Mouse (Mus musculus) brown adipose tissue, adult 24 weeks (tissue): ENCODE results near the gene Fam229b. TPM values are rescaled to one million over a fixed set of nuclear protein-coding genes. Genes with fewer than 3 reads are reported as not detected.

Experiments
- H3K27ac ChIP-seq: fragments of 200-500 bp; replicated peaks from 2 replicates; pipeline ENCODE4 v1.5.1; 2012; ENCODE audit warnings: low read depth, mild to moderate bottlenecking, low read length
- H3K4me1 ChIP-seq: fragments of 200-500 bp; 2 replicates; pipeline ENCODE4 v1.6.1; 2012; ENCODE audit warnings: low read length, mixed read lengths; ENCODE audit not compliant: control insufficient read depth, insufficient read depth, insufficient read length
- H3K4me3 ChIP-seq: fragments of 200-500 bp; 2 replicates; pipeline ENCODE4 v1.5.1; 2012; ENCODE audit warnings: low read depth, mild to moderate bottlenecking, low read length, moderate library complexity; ENCODE audit not compliant: insufficient read depth
- polyA plus RNA-seq: library from polyadenylated mRNA; stranded (reverse); fragments of >200 nt; gene quantifications from 2 replicates; pipeline ENCODE4 v1.2.4, GENCODE M21; 2012; ENCODE audit not compliant: missing spikeins, insufficient read depth, insufficient read length

The Fam229b gene
- polyA plus RNA-seq, 1 experiment, result 14.4 TPM

GRCm38 (mm10) chr10:39158306-39158705 is 24.6 kb upstream of the Fam229b start:
- H3K4me1 ChIP-seq, result no peaks in the 10 kb centered on the region
- no peak overlapping the region for H3K27ac ChIP-seq
- H3K4me3 ChIP-seq, result no peak overlapping the region

- Histone ChIP-seq H3K4me3 (no peak overlapping the region), H3K27ac (no peak overlapping the region), H3K4me1 (no peaks in the 10 kb centered on the region)
Observed at GRCm38 (mm10) chr10:39157321-39157720, 23.6 kb upstream of the Fam229b start.

GRCm38 (mm10) chr10:39156719-39157118 is 23.0 kb upstream of the Fam229b start:
- Histone ChIP-seq H3K27ac (no peak overlapping the region), H3K4me1 (no peaks in the 10 kb centered on the region), H3K4me3 (no peak overlapping the region)

- no peak overlapping the region for H3K27ac ChIP-seq
- H3K4me1 ChIP-seq, result no peaks in the 10 kb centered on the region
- H3K4me3 ChIP-seq, result no peak overlapping the region
Observed at GRCm38 (mm10) chr10:39142216-39142615, 8.5 kb upstream of the Fam229b start.

DNA sequence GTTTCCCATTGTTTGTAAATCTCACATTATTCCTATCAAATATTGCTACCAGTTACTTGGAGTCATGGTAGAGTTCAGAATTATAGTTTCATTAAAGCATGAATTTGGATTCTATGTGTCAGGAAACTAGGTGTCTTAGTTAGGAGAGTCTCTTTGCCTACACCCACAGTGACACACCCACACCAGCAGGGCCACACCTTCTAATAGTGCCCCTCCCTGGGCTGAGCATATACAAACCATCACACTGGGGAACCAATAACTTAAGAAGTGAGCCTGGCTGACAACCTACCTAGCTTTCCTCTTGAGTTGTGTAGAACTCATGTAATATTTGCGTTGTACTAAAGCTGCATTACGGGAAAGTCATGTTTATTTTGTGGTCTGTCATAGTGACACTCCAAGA is 7.7 kb upstream of the Fam229b start:
- Histone ChIP-seq H3K4me1 (no peaks in the 10 kb centered on the region), H3K27ac (no peak overlapping the region), H3K4me3 (no peak overlapping the region)

DNA sequence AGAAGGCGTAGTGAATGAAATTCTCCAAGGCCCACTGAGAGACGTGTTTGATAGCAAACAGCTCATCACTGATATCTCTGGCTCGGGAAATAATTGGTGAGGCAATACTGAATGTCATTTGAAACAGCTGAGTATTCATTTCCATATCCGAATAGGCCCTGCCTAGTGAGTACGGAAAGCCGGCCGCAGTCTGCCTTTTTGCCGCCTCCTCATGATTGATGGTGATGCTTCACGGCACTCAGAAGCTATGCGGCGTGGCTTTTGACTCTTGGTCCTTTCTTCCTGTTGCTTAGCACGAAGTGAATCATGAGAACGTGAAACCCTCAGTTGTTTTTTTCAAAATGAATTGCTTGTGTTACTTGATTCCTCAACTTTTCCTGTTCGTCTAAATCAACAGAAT is 7.1 kb upstream of the Fam229b start:
- Histone ChIP-seq H3K4me1 (no peaks in the 10 kb centered on the region), H3K27ac (no peak overlapping the region), H3K4me3 (no peak overlapping the region)

- Histone ChIP-seq H3K4me1 (no peaks in the 10 kb centered on the region), H3K27ac (no peak overlapping the region), H3K4me3 (no peak overlapping the region)
Observed at GRCm38 (mm10) chr10:39138761-39139160, 5.0 kb upstream of the Fam229b start.

- H3K4me1 ChIP-seq, result no peaks in the 10 kb centered on the region
- no peak overlapping the region for H3K27ac ChIP-seq
- H3K4me3 ChIP-seq, result no peak overlapping the region
Observed at GRCm38 (mm10) chr10:39137766-39138165, 4.1 kb upstream of the Fam229b start.

DNA sequence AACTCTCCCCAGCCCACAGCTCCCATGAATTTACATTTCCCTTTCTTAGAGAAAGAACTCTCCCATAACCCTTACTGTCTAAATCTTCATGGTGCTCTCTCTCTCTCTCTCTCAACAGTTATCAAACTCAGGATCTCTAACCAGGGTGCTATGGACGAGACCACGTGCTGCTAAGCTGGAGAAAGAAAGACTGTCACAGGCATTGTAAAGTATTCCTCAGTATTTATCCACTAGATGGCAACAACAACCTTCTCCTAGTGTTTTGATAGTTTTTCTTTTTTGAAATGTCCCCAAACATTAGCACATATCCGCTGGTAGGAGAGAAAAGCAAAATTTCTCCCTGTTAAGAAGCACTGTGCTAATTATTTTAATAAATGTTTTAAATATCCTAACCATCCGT is 12.3 kb downstream of the Fam229b start:
- no peaks in the 10 kb centered on the region for H3K4me1 ChIP-seq

DNA sequence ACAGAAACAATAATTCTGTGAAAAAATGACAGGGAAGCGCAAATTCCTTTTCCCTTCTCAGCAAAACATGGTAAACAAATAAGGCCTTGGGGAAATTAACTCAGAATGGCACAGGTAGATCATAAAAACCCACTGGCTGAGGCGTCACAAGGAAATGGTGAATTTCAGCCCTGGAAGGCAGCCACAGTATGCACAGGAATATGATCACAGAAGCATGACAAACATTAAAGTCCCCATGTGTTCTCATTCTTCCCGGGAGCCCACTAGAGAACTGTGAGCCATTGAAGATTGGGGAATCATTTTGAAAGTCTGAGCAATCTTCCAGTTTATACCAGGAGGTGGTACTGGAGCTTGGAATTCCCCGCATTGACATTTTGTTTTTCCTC is 24.2 kb downstream of the Fam229b start:
- H3K4me1 ChIP-seq, result no peaks in the 10 kb centered on the region
- no peak overlapping the region for H3K4me3 ChIP-seq
- H3K27ac ChIP-seq, result no peak overlapping the region

More for the DNA sequence above, 12.3 kb downstream of the Fam229b start:
- no peak overlapping the region for H3K27ac ChIP-seq
- no peak overlapping the region for H3K4me3 ChIP-seq

GRCm38 (mm10) chr10:39108837-39109488 is 24.8 kb downstream of the Fam229b start:
- no peak overlapping the region for H3K4me3 ChIP-seq
- no peaks in the 10 kb centered on the region for H3K4me1 ChIP-seq

GRCm38 (mm10) chr10:39106935-39107334 is 26.8 kb downstream of the Fam229b start:
- H3K4me1 ChIP-seq, result no peaks in the 10 kb centered on the region

More at GRCm38 (mm10) chr10:39108837-39109488, 24.8 kb downstream of the Fam229b start:
- H3K27ac ChIP-seq, result no peak overlapping the region

DNA sequence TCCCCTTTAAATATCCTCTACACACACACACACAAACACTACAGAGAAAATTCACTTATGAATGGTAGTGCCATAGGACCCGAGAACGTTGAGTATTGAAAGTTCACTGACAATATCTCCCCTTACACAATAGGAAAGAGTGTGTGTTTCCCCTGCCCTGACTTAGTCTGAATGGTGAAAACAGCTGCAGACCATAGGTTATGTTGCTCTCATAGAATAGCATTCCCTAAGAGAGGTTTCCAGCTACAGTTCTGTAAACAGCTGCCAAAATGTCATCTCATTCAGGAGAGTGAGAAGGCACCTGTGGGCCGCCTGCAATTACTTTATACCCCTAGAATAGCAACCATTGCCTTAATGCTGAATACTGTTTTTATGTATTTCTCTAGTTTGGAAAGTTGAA is 27.3 kb downstream of the Fam229b start:
- Histone ChIP-seq H3K27ac (no peak overlapping the region), H3K4me3 (no peak overlapping the region), H3K4me1 (no peaks in the 10 kb centered on the region)

More at GRCm38 (mm10) chr10:39106935-39107334, 26.8 kb downstream of the Fam229b start:
- Histone ChIP-seq H3K4me3 (no peak overlapping the region), H3K27ac (no peak overlapping the region)

DNA sequence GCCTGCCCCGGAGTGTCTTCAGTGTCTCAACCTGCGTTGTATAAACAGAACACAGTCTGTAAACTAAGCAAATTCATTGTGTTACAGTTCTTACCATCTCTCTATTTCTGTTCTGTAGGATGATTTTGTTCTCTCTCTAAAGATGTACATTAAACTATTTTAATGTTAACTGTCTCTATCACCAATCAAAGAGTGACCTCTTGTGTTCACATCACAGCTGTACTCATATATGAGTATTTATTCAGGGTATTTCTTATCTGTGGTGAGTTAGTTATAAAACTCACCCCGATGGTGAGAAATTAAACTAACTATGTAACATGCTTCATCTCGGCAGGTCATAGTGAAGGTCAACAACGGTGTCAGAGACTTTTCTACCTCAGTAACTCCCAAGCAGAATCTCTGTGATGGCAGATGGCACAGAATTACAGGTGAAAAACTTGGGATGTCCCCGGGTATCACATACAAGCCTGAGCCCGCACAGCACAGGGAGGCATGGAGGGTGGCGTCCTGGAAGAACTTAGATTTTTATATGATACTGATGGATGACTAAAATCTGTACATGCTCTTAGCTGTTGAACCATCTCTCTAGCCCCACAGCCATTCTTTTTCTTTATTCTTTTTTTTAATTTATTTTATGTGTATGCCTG is 28.8 kb downstream of the Fam229b start:
- H3K4me1 ChIP-seq, result no peaks in the 10 kb centered on the region
- no peak overlapping the region for H3K4me3 ChIP-seq
- H3K27ac ChIP-seq, result no peak overlapping the region

- Histone ChIP-seq H3K27ac (no peak overlapping the region), H3K4me3 (no peak overlapping the region), H3K4me1 (no peaks in the 10 kb centered on the region)
Observed at GRCm38 (mm10) chr10:39098746-39099145, 35.0 kb downstream of the Fam229b start.

DNA sequence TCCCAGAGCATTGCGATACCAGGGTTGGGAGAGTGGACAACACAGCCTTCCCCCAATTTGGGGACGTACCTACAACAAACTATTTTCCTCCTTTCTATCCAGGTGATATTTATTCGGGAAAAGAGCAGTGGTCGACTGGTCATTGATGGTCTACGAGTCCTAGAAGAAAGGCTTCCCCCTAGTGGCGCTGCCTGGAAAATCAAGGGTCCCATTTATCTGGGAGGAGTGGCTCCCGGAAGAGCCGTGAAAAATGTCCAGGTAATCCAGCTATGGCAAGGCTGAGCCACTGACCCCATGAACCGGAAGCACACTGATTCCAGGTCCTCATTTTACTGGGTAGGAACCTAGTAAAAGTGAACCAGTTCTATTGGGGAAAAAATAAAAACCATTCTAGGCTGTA is 36.7 kb downstream of the Fam229b start:
- Histone ChIP-seq H3K4me1 (no peaks in the 10 kb centered on the region), H3K4me3 (no peak overlapping the region), H3K27ac (no peak overlapping the region)
